Mouse (Mus musculus) liver, postnatal 0 days (tissue): Measurements from ENCODE around the gene Cyp11a1. TPM values are rescaled to one million over a fixed set of nuclear protein-coding genes. Genes with fewer than 3 reads are reported as not detected.

ENCODE experiments used
- ATAC-seq: fragments of 200-750 bp; cut with Nextera tagmentation; 2 replicates; pipeline ENCODE4 v1.8.0; 2017; ENCODE audit warnings: mild to moderate bottlenecking, moderate library complexity
- DNase-seq: peaks from one replicate; pipeline ENCODE4 v3.0.0-alpha.2; 2016
- H3K27ac ChIP-seq: fragments of 300-500 bp; sonication (generic); 2 replicates; pipeline ENCODE4 v1.5.1; 2014; ENCODE audit warnings: antibody characterized with exemption, moderate library complexity, mild to moderate bottlenecking, low read depth
- H3K27me3 ChIP-seq: fragments of 300-500 bp; sonication (generic); 2 replicates; pipeline ENCODE4 v1.6.1; 2014; ENCODE audit warnings: low read length, control low read depth, mixed read lengths; ENCODE audit not compliant: insufficient read depth
- H3K36me3 ChIP-seq: fragments of 300-500 bp; sonication (generic); replicated peaks from 2 replicates; pipeline ENCODE4 v1.6.1; 2014; ENCODE audit warnings: mild to moderate bottlenecking, control low read depth, low read length, moderate library complexity, mixed read lengths; ENCODE audit not compliant: insufficient read depth
- H3K4me1 ChIP-seq: fragments of 300-500 bp; sonication (generic); 2 replicates; pipeline ENCODE4 v1.6.1; 2014; ENCODE audit warnings: antibody characterized with exemption, mild to moderate bottlenecking, control low read depth; ENCODE audit not compliant: insufficient read depth
- H3K4me2 ChIP-seq: fragments of 300-500 bp; sonication (generic); 2 replicates; pipeline ENCODE4 v1.6.1; 2014; ENCODE audit warnings: low read depth, mild to moderate bottlenecking, low read length, moderate library complexity, mixed read lengths
- H3K4me3 ChIP-seq: fragments of 300-500 bp; sonication (generic); 2 replicates; pipeline ENCODE4 v1.5.1; 2014; ENCODE audit warnings: low read depth, low read length
- H3K9ac ChIP-seq: fragments of 300-500 bp; sonication (generic); replicated peaks from 2 replicates; pipeline ENCODE4 v1.6.1; 2014; ENCODE audit warnings: mild to moderate bottlenecking, moderate library complexity
- H3K9me3 ChIP-seq: fragments of 300-500 bp; sonication (generic); 2 replicates; pipeline ENCODE4 v1.6.1; 2016; ENCODE audit warnings: mild to moderate bottlenecking, control low read depth, low read length, mixed read lengths
- CTCF ChIP-seq: sonication (generic); IDR thresholded peaks from 2 replicates; pipeline ENCODE4 v1.5.1; 2016; ENCODE audit warnings: antibody characterized with exemption, low read depth
- EP300 ChIP-seq: IDR thresholded peaks from 2 replicates; pipeline ENCODE4 v1.6.1; 2016; ENCODE audit warnings: antibody characterized with exemption, low read depth, mild to moderate bottlenecking
- WGBS: fragments of 180-500 bp; shearing (Covaris S2); extraction: QIAGEN DNeasy Blood & Tissue Kit; methylation state at CpG from one replicate; pipeline ENCODE4 v1.1.7; 2014; ENCODE audit not compliant: insufficient replicate concordance; 5-methylcytosine and 5-hydroxymethylcytosine counted together
- polyA plus RNA-seq: library from polyadenylated mRNA; unstranded; fragments of >200 nt; fragmentation: Nextera tagmentation; extraction: Ambion mirVana; gene quantifications from 2 replicates; pipeline ENCODE4 v1.2.1, GENCODE M21; 2015

The Cyp11a1 gene
- polyA plus RNA-seq, 1 experiment from 2014 or later = 0.51 TPM

GRCm38 (mm10) chr9:58054032-58054431, 47.8 kb downstream of the Cyp11a1 start:
- H3K36me3 ChIP-seq = no peaks in the 10 kb centered on the region
- ATAC-seq (no peak), DNase-seq (no peak)
- no peaks in the 10 kb centered on the region for H3K4me1 ChIP-seq
- no peaks in the 10 kb centered on the region for H3K9me3 ChIP-seq
- TF ChIP-seq EP300 = no peak
- TF ChIP-seq CTCF = no peak
- no peak overlapping the region for H3K27ac ChIP-seq
- 80% methylated on average over 1 of the region's 1 CpGs for WGBS
- H3K4me2 ChIP-seq = no peak overlapping the region
- no peak overlapping the region for H3K4me3 ChIP-seq
- H3K27me3 ChIP-seq = 0 out of 2 replicates have a peak, but pooled peaks cover 3% of the 10 kb centered on the region
- H3K9ac ChIP-seq = no peak overlapping the region

- no peak overlapping the region for H3K9ac ChIP-seq
- H3K4me3 ChIP-seq = no peak overlapping the region
- no peaks in the 10 kb centered on the region for H3K9me3 ChIP-seq
- 79% methylated on average over 5 of the region's 5 CpGs for whole genome bisulfite sequencing
- H3K4me2 ChIP-seq = no peak overlapping the region
- no peak for TF ChIP-seq EP300
- TF ChIP-seq CTCF = no peak
- ATAC-seq (no peak), DNase-seq (no peak)
- H3K36me3 ChIP-seq = no peaks in the 10 kb centered on the region
- H3K27me3 ChIP-seq = 0 out of 2 replicates have a peak, but pooled peaks cover 6% of the 10 kb centered on the region
- H3K4me1 ChIP-seq = no peaks in the 10 kb centered on the region
- H3K27ac ChIP-seq = no peak overlapping the region
Measured at GRCm38 (mm10) chr9:58055666-58056065, 49.5 kb downstream of the Cyp11a1 start.

DNA sequence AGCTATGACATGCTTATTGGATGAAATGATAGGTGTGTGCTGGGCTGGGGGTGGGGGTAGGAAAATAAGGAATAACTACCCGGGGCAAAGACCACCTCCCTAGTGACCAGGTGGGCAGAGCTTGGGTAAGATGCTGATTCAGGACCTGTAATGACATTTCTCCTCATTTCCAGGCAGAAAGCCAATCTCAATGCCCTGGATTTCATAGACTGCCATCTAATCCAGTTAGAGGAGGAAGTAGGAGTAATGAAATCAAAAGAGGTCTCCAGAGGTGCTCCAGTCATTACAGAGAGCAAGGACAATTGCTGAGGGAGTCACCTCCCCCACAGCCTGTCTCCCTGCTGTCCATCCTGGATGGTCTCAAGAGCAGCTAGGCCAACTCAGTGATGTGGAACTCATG, 53.7 kb downstream of the Cyp11a1 start:
- Histone ChIP-seq H3K4me1 (no peaks in the 10 kb centered on the region; the same call in 1 of the 2 replicates), H3K4me3 (no peak overlapping the region), H3K27me3 (peaks cover 9% of the 10 kb centered on the region), H3K27ac (no peak overlapping the region), H3K36me3 (no peaks in the 10 kb centered on the region), H3K9me3 (no peaks in the 10 kb centered on the region), H3K9ac (no peak overlapping the region), H3K4me2 (no peak overlapping the region)
- DNase-seq (no peak), ATAC-seq (no peak)
- WGBS = 17% methylated on average over 1 of the region's 1 CpGs
- TF ChIP-seq CTCF = no peak
- no peak for TF ChIP-seq EP300

- Histone ChIP-seq H3K9ac (no peak overlapping the region), H3K4me2 (no peak overlapping the region), H3K27me3 (peaks cover 9% of the 10 kb centered on the region), H3K4me3 (no peak overlapping the region), H3K27ac (no peak overlapping the region), H3K4me1 (no peaks in the 10 kb centered on the region; the same call in 1 of the 2 replicates), H3K36me3 (no peaks in the 10 kb centered on the region), H3K9me3 (no peaks in the 10 kb centered on the region)
- DNase-seq = peak; percentile 59
- no peak for TF ChIP-seq EP300
- TF ChIP-seq CTCF = no peak
- no peak for ATAC-seq
- whole genome bisulfite sequencing = 11% methylated on average over 23 of the region's 23 CpGs
Measured at GRCm38 (mm10) chr9:58060677-58061667, 54.8 kb downstream of the Cyp11a1 start.

DNA sequence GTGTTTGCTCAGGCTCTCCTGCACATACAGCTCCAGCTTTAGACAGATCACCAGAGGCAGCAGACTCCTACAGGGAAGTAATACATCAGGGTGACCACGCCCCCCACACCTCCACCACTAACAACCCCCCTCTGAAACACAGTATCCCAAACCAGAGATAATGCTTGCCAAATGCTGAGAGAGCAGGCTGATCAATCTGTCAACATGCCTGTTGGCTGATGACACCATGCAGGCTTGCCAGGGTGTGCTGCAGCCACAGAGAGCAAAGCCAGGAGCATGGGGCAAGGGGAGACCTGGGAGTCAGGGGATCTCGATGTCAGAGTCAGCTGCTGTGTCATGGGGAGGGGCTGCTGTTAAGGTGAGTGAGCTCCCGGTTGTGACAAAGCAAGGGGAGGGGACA, 57.3 kb downstream of the Cyp11a1 start, which contains the start of gene Stra6:
Gene Stra6, plus strand, starts transcription at position 258 of the 400 bp plus-strand sequence.
- no peak within 1 kb of the TSS for H3K4me2 ChIP-seq
- 7% methylated on average over 3 of the region's 3 CpGs for WGBS
- no peak within 1 kb of the TSS for H3K4me3 ChIP-seq
- ATAC-seq = no peak
- H3K27ac ChIP-seq = no peak within 1 kb of the TSS
- no peaks in the 10 kb centered on the region; the same call in 1 of the 2 replicates for H3K4me1 ChIP-seq
- no peaks in the 10 kb centered on the region for H3K36me3 ChIP-seq
- TF ChIP-seq EP300 (no peak), CTCF (no peak)
- DNase-seq = no peak
- no peak within 1 kb of the TSS for H3K9ac ChIP-seq
- no peaks in the 10 kb centered on the region for H3K9me3 ChIP-seq
- H3K27me3 ChIP-seq = peaks cover 9% of the 10 kb centered on the region

- TF ChIP-seq EP300 (no peak), CTCF (no peak)
- Histone ChIP-seq H3K27me3 (peaks cover 8% of the 10 kb centered on the region), H3K9ac (no peak overlapping the region), H3K36me3 (no peaks in the 10 kb centered on the region), H3K4me3 (no peak overlapping the region), H3K4me2 (no peak overlapping the region), H3K27ac (no peak overlapping the region), H3K4me1 (no peaks in the 10 kb centered on the region; the same call in 1 of the 2 replicates), H3K9me3 (no peaks in the 10 kb centered on the region)
- 66% methylated on average over 6 of the region's 6 CpGs for WGBS
- DNase-seq (no peak), ATAC-seq (no peak)
Measured at GRCm38 (mm10) chr9:58065532-58065931, 59.3 kb downstream of the Cyp11a1 start.
